Mouse (Mus musculus): ENCODE data around the gene Pik3cd. TPM values are rescaled to one million over a fixed set of nuclear protein-coding genes. Genes with fewer than 3 reads are reported as not detected.

Gene Pik3cd
- polyA plus RNA-seq, 1 experiment from 2014 or later, result 7.8 TPM

GRCm38 (mm10) chr4:149650493-149651193, 51.7 kb downstream of the Pik3cd start:
- ATAC-seq (replicated peaks; ENCODE audit: extremely low read depth, insufficient read depth, low FRiP score), result no peak
- no peak overlapping the region for H3K4me3 ChIP-seq (ENCODE audit: low read length)
- H3K9me3 ChIP-seq (replicated peaks; ENCODE audit: control insufficient read depth, low read length), result no peaks in the 10 kb centered on the region
- WGBS, result 65% methylated on average over 24 of the region's 24 CpGs
- H3K4me2 ChIP-seq (ENCODE audit: low read depth, low read length), result no peak overlapping the region
- H3K27ac ChIP-seq (ENCODE audit: low read length), result no peak overlapping the region
- no peak overlapping the region for H3K9ac ChIP-seq (ENCODE audit: low read length)
- peaks cover 7% of the 10 kb centered on the region for H3K36me3 ChIP-seq (ENCODE audit: control insufficient read depth, insufficient read depth)
- no peaks in the 10 kb centered on the region for H3K4me1 ChIP-seq (ENCODE audit: control insufficient read depth, insufficient read depth, low read length)
- no peaks in the 10 kb centered on the region for H3K27me3 ChIP-seq (ENCODE audit: control insufficient read depth, insufficient read depth, low read length)

- no peak for ATAC-seq (replicated peaks; ENCODE audit: extremely low read depth, insufficient read depth, low FRiP score)
- peaks cover 15% of the 10 kb centered on the region for H3K36me3 ChIP-seq (ENCODE audit: control insufficient read depth, insufficient read depth)
- no peak overlapping the region for H3K4me2 ChIP-seq (ENCODE audit: low read depth, low read length)
- H3K27me3 ChIP-seq (ENCODE audit: control insufficient read depth, insufficient read depth, low read length), result no peaks in the 10 kb centered on the region
- 76% methylated on average over 20 of the region's 20 CpGs for WGBS
- no peaks in the 10 kb centered on the region for H3K9me3 ChIP-seq (replicated peaks; ENCODE audit: control insufficient read depth, low read length)
- no peak overlapping the region for H3K9ac ChIP-seq (ENCODE audit: low read length)
- no peaks in the 10 kb centered on the region for H3K4me1 ChIP-seq (ENCODE audit: control insufficient read depth, insufficient read depth, low read length)
- H3K27ac ChIP-seq (ENCODE audit: low read length), result no peak overlapping the region
- no peak overlapping the region for H3K4me3 ChIP-seq (ENCODE audit: low read length)
Observed at GRCm38 (mm10) chr4:149648031-149648805, 54.2 kb downstream of the Pik3cd start.

- H3K27ac ChIP-seq (ENCODE audit: low read length), result no peak overlapping the region
- H3K9me3 ChIP-seq (replicated peaks; ENCODE audit: control insufficient read depth, low read length), result no peaks in the 10 kb centered on the region
- no peaks in the 10 kb centered on the region for H3K27me3 ChIP-seq (ENCODE audit: control insufficient read depth, insufficient read depth, low read length)
- peaks cover 19% of the 10 kb centered on the region for H3K36me3 ChIP-seq (ENCODE audit: control insufficient read depth, insufficient read depth)
- 91% methylated on average over 9 of the region's 9 CpGs for WGBS
- H3K4me1 ChIP-seq (ENCODE audit: control insufficient read depth, insufficient read depth, low read length), result no peaks in the 10 kb centered on the region
- H3K4me3 ChIP-seq (ENCODE audit: low read length), result no peak overlapping the region
- no peak overlapping the region for H3K9ac ChIP-seq (ENCODE audit: low read length)
- H3K4me2 ChIP-seq (ENCODE audit: low read depth, low read length), result no peak overlapping the region
- no peak for ATAC-seq (replicated peaks; ENCODE audit: extremely low read depth, insufficient read depth, low FRiP score)
Observed at GRCm38 (mm10) chr4:149645761-149646160, 56.6 kb downstream of the Pik3cd start.

- H3K36me3 ChIP-seq (ENCODE audit: control insufficient read depth, insufficient read depth), result peaks cover 20% of the 10 kb centered on the region
- ATAC-seq (replicated peaks; ENCODE audit: extremely low read depth, insufficient read depth, low FRiP score), result no peak
- no peak overlapping the region for H3K9ac ChIP-seq (ENCODE audit: low read length)
- no peaks in the 10 kb centered on the region for H3K9me3 ChIP-seq (replicated peaks; ENCODE audit: control insufficient read depth, low read length)
- H3K27ac ChIP-seq (ENCODE audit: low read length), result no peak overlapping the region
- no peaks in the 10 kb centered on the region for H3K27me3 ChIP-seq (ENCODE audit: control insufficient read depth, insufficient read depth, low read length)
- H3K4me3 ChIP-seq (ENCODE audit: low read length), result no peak overlapping the region
- WGBS, result 80% methylated on average over 5 of the region's 5 CpGs
- H3K4me2 ChIP-seq (ENCODE audit: low read depth, low read length), result no peak overlapping the region
- H3K4me1 ChIP-seq (ENCODE audit: control insufficient read depth, insufficient read depth, low read length), result no peaks in the 10 kb centered on the region
Observed at GRCm38 (mm10) chr4:149641956-149642355, 60.4 kb downstream of the Pik3cd start.

- H3K36me3 ChIP-seq (ENCODE audit: control insufficient read depth, insufficient read depth), result peaks cover 20% of the 10 kb centered on the region
- WGBS, result 69% methylated on average over 8 of the region's 8 CpGs
- no peak overlapping the region for H3K9ac ChIP-seq (ENCODE audit: low read length)
- H3K4me2 ChIP-seq (ENCODE audit: low read depth, low read length), result no peak overlapping the region
- no peaks in the 10 kb centered on the region for H3K9me3 ChIP-seq (replicated peaks; ENCODE audit: control insufficient read depth, low read length)
- ATAC-seq (replicated peaks; ENCODE audit: extremely low read depth, insufficient read depth, low FRiP score), result no peak
- H3K4me1 ChIP-seq (ENCODE audit: control insufficient read depth, insufficient read depth, low read length), result no peaks in the 10 kb centered on the region
- no peak overlapping the region for H3K27ac ChIP-seq (ENCODE audit: low read length)
- no peaks in the 10 kb centered on the region for H3K27me3 ChIP-seq (ENCODE audit: control insufficient read depth, insufficient read depth, low read length)
- H3K4me3 ChIP-seq (ENCODE audit: low read length), result no peak overlapping the region
Observed at GRCm38 (mm10) chr4:149641400-149641799, 61.0 kb downstream of the Pik3cd start.

GRCm38 (mm10) chr4:149640831-149641230, 61.5 kb downstream of the Pik3cd start:
- Histone ChIP-seq H3K9ac (ENCODE audit: low read length) (no peak overlapping the region), H3K4me3 (ENCODE audit: low read length) (no peak overlapping the region), H3K9me3 (replicated peaks; ENCODE audit: control insufficient read depth, low read length) (no peaks in the 10 kb centered on the region), H3K36me3 (ENCODE audit: control insufficient read depth, insufficient read depth) (peaks cover 20% of the 10 kb centered on the region), H3K27me3 (ENCODE audit: control insufficient read depth, insufficient read depth, low read length) (no peaks in the 10 kb centered on the region), H3K4me1 (ENCODE audit: control insufficient read depth, insufficient read depth, low read length) (no peaks in the 10 kb centered on the region), H3K27ac (ENCODE audit: low read length) (no peak overlapping the region), H3K4me2 (ENCODE audit: low read depth, low read length) (no peak overlapping the region)
- 75% methylated on average over 9 of the region's 9 CpGs for WGBS
- ATAC-seq (replicated peaks; ENCODE audit: extremely low read depth, insufficient read depth, low FRiP score), result no peak

- ATAC-seq (replicated peaks; ENCODE audit: extremely low read depth, insufficient read depth, low FRiP score), result no peak
- H3K9me3 ChIP-seq (replicated peaks; ENCODE audit: control insufficient read depth, low read length), result no peaks in the 10 kb centered on the region
- no peak overlapping the region for H3K4me2 ChIP-seq (ENCODE audit: low read depth, low read length)
- no peak overlapping the region for H3K4me3 ChIP-seq (ENCODE audit: low read length)
- 85% methylated on average over 7 of the region's 7 CpGs for WGBS
- no peak overlapping the region for H3K9ac ChIP-seq (ENCODE audit: low read length)
- H3K27ac ChIP-seq (ENCODE audit: low read length), result no peak overlapping the region
- H3K27me3 ChIP-seq (ENCODE audit: control insufficient read depth, insufficient read depth, low read length), result no peaks in the 10 kb centered on the region
- H3K36me3 ChIP-seq (ENCODE audit: control insufficient read depth, insufficient read depth), result peaks cover 22% of the 10 kb centered on the region
- no peaks in the 10 kb centered on the region for H3K4me1 ChIP-seq (ENCODE audit: control insufficient read depth, insufficient read depth, low read length)
Observed at GRCm38 (mm10) chr4:149637942-149638341, 64.4 kb downstream of the Pik3cd start.

GRCm38 (mm10) chr4:149635915-149636415, 66.4 kb downstream of the Pik3cd start:
- Histone ChIP-seq H3K9me3 (replicated peaks; ENCODE audit: control insufficient read depth, low read length) (no peaks in the 10 kb centered on the region), H3K9ac (ENCODE audit: low read length) (no peak overlapping the region), H3K27ac (ENCODE audit: low read length) (no peak overlapping the region), H3K4me1 (ENCODE audit: control insufficient read depth, insufficient read depth, low read length) (no peaks in the 10 kb centered on the region), H3K4me2 (ENCODE audit: low read depth, low read length) (no peak overlapping the region), H3K27me3 (ENCODE audit: control insufficient read depth, insufficient read depth, low read length) (no peaks in the 10 kb centered on the region), H3K36me3 (ENCODE audit: control insufficient read depth, insufficient read depth) (peaks cover 21% of the 10 kb centered on the region), H3K4me3 (ENCODE audit: low read length) (no peak overlapping the region)
- ATAC-seq (replicated peaks; ENCODE audit: extremely low read depth, insufficient read depth, low FRiP score), result no peak
- WGBS, result 85% methylated on average over 8 of the region's 8 CpGs

GRCm38 (mm10) chr4:149634966-149635365, 67.4 kb downstream of the Pik3cd start:
- H3K36me3 ChIP-seq (ENCODE audit: control insufficient read depth, insufficient read depth), result peaks cover 20% of the 10 kb centered on the region
- no peak overlapping the region for H3K4me2 ChIP-seq (ENCODE audit: low read depth, low read length)
- H3K27me3 ChIP-seq (ENCODE audit: control insufficient read depth, insufficient read depth, low read length), result no peaks in the 10 kb centered on the region
- no peak for ATAC-seq (replicated peaks; ENCODE audit: extremely low read depth, insufficient read depth, low FRiP score)
- 86% methylated on average over 11 of the region's 11 CpGs for WGBS
- H3K9ac ChIP-seq (ENCODE audit: low read length), result no peak overlapping the region
- H3K4me1 ChIP-seq (ENCODE audit: control insufficient read depth, insufficient read depth, low read length), result no peaks in the 10 kb centered on the region
- H3K9me3 ChIP-seq (replicated peaks; ENCODE audit: control insufficient read depth, low read length), result no peaks in the 10 kb centered on the region
- no peak overlapping the region for H3K27ac ChIP-seq (ENCODE audit: low read length)
- no peak overlapping the region for H3K4me3 ChIP-seq (ENCODE audit: low read length)
